Mouse (Mus musculus) midbrain, embryonic 10.5 days (tissue): ENCODE measurements around the gene Ccdc146. TPM values are rescaled to one million over a fixed set of nuclear protein-coding genes. Genes with fewer than 3 reads are reported as not detected.

Experiments
- DNase-seq: peaks from one replicate; pipeline ENCODE4 v3.0.0-alpha.2; 2017; ENCODE audit warnings: low spot score
- H3K27ac ChIP-seq: fragments of 300-500 bp; sonication (generic); replicated peaks from 2 replicates; pipeline ENCODE4 v1.5.1; 2016; ENCODE audit warnings: mild to moderate bottlenecking
- H3K27me3 ChIP-seq: fragments of 300-500 bp; sonication (generic); 2 replicates; pipeline ENCODE4 v1.6.1; 2016; ENCODE audit warnings: low read depth, mild to moderate bottlenecking; ENCODE audit not compliant: poor library complexity, severe bottlenecking
- H3K36me3 ChIP-seq: fragments of 300-500 bp; sonication (generic); 2 replicates; pipeline ENCODE4 v1.6.1; 2016; ENCODE audit warnings: mild to moderate bottlenecking, moderate library complexity
- H3K4me1 ChIP-seq: fragments of 300-500 bp; sonication (generic); 2 replicates; pipeline ENCODE4 v1.6.1; 2016
- H3K4me3 ChIP-seq: fragments of 300-500 bp; sonication (generic); 2 replicates; pipeline ENCODE4 v1.5.1; 2016; ENCODE audit warnings: mild to moderate bottlenecking, moderate library complexity
- H3K9me3 ChIP-seq: fragments of 300-500 bp; sonication (generic); replicated peaks from 2 replicates; pipeline ENCODE4 v1.6.1; 2016; ENCODE audit warnings: mild to moderate bottlenecking
- WGBS: fragments of 180-500 bp; shearing (Covaris S2); methylation state at CpG from one replicate; pipeline ENCODE4 v1.1.7; 2016; 5-methylcytosine and 5-hydroxymethylcytosine counted together
- polyA plus RNA-seq: library from polyadenylated mRNA; unstranded; fragments of >200 nt; fragmentation: Nextera tagmentation; extraction: Ambion mirVana; gene quantifications from 2 replicates; pipeline ENCODE4 v1.2.1, GENCODE M21; 2016

Ccdc146 gene
- polyA plus RNA-seq, 1 experiment from 2014 or later: 0.12 TPM

DNA sequence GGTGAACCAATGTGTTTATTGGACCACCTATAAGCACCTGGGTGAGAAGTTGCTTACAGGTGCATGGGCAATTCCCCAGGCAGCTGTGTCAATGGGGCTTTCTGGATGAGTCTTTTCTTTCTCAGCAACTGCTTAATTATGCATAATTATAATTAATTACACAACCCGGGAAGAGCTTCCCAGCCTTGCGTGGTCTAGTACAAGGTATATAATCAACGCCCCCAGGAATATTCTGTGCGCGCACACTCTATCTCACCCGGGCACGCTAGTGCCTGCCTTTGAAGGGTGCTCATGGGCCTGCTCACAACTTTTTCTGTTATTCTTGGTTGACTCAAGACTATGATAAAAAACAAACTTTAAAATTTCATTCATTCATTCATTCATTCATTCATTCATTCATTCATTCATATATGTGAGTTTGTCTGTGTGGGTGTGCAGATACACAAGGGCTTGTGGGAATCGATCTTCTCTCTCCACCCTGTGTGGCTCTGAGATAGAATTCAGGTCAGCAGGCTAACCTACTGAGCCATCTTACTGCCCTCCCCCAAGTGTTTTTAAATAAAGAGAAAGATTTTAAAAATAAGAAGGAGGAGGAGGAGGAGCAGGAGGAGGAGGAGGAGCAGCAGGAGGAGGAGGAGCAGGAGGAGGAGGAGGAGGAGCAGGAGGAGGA is 160.0 kb downstream of the Ccdc146 start:
- Histone ChIP-seq H3K9me3 (no peaks in the 10 kb centered on the region), H3K27ac (peak overlapping the region; percentile 87), H3K4me3 (no peak overlapping the region), H3K36me3 (no peaks in the 10 kb centered on the region), H3K27me3 (no peaks in the 10 kb centered on the region), H3K4me1 (peaks cover 35% of the 10 kb centered on the region)
- WGBS: 92% methylated on average over 8 of the region's 8 CpGs
- DNase-seq: no peak

DNA sequence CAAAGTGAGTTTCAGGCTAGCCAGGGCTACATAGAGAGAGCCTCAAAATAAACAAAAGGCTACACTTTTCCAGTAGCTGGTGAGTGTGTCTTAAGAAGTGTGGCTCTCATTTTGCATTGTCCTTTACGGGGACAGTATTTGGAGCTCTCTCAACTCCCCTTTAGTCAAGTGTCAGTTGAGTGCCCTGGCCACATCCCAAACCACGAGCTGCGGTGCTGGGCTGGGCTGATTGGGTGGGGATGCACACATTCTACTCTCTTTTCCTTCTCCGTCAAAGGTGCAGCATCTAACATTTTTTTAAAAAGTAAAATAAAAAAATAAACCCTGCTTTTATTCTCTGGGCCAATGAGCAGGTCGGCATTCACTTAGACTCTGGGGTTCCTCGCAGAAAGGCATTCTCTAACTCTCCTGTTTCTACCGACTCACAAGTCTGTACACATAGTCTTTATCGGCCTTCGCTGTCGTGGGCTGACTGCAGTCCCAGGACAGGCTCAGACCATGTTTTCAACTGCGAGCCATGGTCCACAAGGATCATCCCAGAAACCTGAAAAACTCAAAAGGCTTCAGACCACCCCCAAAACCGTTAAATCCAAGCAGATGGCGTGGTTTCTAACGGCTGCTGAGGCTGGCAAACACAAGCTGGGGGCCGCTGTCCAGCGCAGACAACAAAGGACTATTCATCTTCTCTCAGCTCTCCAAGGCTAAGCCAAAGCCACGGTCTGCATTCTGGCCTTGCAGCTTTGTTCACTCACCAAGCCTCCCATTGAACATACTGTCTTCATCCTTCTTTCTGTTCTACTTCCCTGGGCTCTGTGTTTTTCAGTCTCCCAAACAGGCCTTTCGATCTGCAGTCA is 161.0 kb downstream of the Ccdc146 start:
- DNase-seq: peak; percentile 75
- H3K9me3 ChIP-seq: no peaks in the 10 kb centered on the region
- 46% methylated on average over 18 of the region's 18 CpGs for WGBS

DNA sequence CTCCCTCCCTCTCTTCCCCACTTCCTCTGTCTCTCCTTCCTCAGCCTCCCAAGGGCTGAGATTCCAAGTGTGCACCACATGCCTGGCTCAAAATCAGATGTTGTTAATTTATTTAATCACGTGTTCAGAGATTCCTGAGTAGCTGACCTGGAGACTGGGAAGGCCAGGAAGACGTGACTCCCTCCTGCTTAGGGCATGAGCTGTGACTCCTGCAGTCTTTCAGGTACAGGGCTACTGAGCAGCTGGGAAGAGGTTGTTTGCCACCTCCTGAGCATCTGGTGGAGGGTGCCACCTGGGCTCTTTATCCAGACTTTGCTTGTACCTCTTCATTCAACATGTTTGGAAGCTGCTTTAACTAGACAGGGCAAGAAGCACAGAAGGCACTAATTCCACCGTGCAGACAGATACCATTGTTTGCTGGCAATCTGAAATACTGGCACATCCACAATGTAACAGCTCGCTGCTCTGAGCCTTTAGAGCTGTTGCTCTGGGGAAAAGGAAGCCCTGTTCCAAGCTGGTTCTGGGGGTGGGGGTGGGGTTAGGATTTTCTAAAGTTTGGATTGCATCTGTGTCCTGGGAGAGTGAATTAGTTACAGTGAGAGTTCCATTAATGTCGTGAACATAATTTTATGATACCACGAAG is 163.2 kb downstream of the Ccdc146 start:
- WGBS: 63% methylated on average over 6 of the region's 6 CpGs
- Histone ChIP-seq H3K36me3 (no peaks in the 10 kb centered on the region), H3K4me3 (no peak overlapping the region), H3K27ac (peak overlapping the region; percentile 87), H3K9me3 (no peaks in the 10 kb centered on the region), H3K27me3 (no peaks in the 10 kb centered on the region), H3K4me1 (peaks cover 35% of the 10 kb centered on the region)
- DNase-seq: no peak

More for the DNA sequence above, 161.0 kb downstream of the Ccdc146 start:
- peak overlapping the region; percentile 87 for H3K27ac ChIP-seq
- H3K4me3 ChIP-seq: no peak overlapping the region
- H3K4me1 ChIP-seq: peaks cover 35% of the 10 kb centered on the region
- H3K36me3 ChIP-seq: no peaks in the 10 kb centered on the region
- no peaks in the 10 kb centered on the region for H3K27me3 ChIP-seq

DNA sequence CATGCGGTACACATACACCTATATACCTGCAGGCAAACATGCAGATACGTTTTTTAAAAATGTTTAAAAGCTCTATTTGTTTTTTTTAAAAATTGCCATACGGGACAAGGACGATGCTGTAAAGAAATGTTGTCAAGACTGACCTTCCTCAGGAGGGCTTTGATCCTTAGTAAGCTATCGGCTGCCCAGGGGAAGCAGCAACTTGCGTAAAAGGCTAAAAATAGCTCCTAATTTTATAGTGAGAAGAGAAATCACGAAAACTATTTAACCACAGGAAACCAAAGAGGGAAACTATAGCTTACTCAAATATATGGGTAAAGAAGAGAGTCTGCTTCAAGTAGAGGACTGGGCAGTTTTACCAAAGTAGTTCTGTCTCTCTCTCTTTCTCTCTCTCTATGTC is 163.7 kb downstream of the Ccdc146 start:
- H3K4me3 ChIP-seq: no peak overlapping the region
- H3K27ac ChIP-seq: peak overlapping the region; percentile 87; the same call in 1 of the 2 replicates

DNA sequence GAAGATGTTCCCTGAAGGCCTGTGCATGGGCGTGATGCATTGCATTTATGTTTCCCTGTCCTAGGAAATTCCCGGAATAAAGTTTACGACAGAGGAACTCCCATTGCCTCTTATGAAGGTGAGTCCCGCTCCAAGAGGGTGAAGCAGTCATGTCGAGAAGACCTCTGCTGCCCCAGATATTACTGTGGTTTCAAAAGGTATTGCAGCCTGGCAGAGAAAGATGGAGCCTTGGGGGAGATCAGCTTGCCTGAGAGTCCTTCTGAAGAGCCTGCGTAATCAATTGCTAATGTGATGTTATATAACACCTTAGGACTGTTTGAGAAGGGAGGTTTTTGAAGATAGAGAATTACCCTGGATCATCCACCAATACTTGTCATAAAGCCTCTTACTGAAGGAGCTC is 166.7 kb downstream of the Ccdc146 start:
- no peaks in the 10 kb centered on the region for H3K36me3 ChIP-seq
- no peak for DNase-seq
- WGBS: 73% methylated on average over 6 of the region's 6 CpGs
- no peaks in the 10 kb centered on the region for H3K9me3 ChIP-seq
- no peaks in the 10 kb centered on the region for H3K27me3 ChIP-seq
- H3K27ac ChIP-seq: no peak overlapping the region
- H3K4me1 ChIP-seq: peaks cover 18% of the 10 kb centered on the region
- no peak overlapping the region for H3K4me3 ChIP-seq

More for the DNA sequence above, 163.7 kb downstream of the Ccdc146 start:
- H3K4me1 ChIP-seq: peaks cover 35% of the 10 kb centered on the region
- H3K36me3 ChIP-seq: no peaks in the 10 kb centered on the region
- no peak for DNase-seq
- no peaks in the 10 kb centered on the region for H3K9me3 ChIP-seq
- H3K27me3 ChIP-seq: no peaks in the 10 kb centered on the region
- WGBS: 77% methylated on average over 7 of the region's 7 CpGs

DNA sequence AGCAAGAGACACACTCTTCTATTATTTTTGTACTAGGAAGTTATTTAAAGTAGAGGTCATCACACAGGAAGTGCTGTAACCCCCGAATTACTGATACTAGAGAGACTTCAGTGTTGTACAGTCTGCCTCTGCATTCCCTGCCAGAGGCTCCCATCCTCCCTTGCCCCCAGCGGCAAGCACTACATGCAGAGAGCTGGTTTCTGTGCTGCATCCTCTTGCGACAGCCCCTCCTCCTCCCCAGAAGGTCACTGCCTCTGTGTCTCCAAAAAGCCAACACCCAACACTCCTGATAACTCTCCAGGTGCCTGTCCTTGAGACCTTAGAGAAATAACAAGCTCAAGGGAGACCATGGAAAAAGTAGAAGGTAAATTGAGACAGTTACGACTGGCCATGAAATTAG is 167.4 kb downstream of the Ccdc146 start:
- 76% methylated on average over 4 of the region's 4 CpGs for WGBS
- H3K9me3 ChIP-seq: no peaks in the 10 kb centered on the region
- no peaks in the 10 kb centered on the region for H3K36me3 ChIP-seq
- no peak for DNase-seq
- H3K27ac ChIP-seq: no peak overlapping the region
- H3K27me3 ChIP-seq: no peaks in the 10 kb centered on the region
- no peak overlapping the region for H3K4me3 ChIP-seq
- H3K4me1 ChIP-seq: peaks cover 11% of the 10 kb centered on the region

DNA sequence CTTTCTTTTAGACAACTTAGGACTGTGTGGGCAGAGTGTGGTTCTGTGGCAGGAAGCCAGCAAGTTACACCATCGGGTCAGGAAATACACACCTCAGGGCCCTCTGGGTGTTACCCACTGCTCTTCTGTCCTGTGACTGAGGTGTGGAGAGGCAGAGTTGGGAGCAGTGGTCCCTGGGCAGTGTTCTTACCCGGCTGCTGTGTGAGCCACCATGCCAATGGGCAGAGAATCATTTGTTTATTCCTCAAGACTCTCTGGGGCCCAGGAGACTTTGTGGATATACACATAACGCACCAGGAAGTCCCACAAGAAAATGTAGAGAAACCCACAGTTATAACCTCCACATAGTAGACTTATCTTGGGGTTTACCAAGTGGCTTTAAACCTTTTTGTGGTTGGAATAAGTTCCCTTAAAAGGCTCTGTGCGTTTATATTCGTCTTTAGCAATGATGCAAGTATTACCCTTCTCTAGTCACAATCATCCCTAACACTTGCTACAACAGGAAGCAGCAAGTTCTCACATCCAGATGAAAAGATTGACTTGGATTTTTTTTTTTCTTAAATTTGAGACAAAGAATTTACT is 168.8 kb downstream of the Ccdc146 start:
- Histone ChIP-seq H3K27ac (no peak overlapping the region), H3K36me3 (no peaks in the 10 kb centered on the region), H3K27me3 (no peaks in the 10 kb centered on the region), H3K4me1 (no peaks in the 10 kb centered on the region), H3K9me3 (no peaks in the 10 kb centered on the region), H3K4me3 (no peak overlapping the region)
- 86% methylated on average over 5 of the region's 5 CpGs for WGBS
- no peak for DNase-seq

DNA sequence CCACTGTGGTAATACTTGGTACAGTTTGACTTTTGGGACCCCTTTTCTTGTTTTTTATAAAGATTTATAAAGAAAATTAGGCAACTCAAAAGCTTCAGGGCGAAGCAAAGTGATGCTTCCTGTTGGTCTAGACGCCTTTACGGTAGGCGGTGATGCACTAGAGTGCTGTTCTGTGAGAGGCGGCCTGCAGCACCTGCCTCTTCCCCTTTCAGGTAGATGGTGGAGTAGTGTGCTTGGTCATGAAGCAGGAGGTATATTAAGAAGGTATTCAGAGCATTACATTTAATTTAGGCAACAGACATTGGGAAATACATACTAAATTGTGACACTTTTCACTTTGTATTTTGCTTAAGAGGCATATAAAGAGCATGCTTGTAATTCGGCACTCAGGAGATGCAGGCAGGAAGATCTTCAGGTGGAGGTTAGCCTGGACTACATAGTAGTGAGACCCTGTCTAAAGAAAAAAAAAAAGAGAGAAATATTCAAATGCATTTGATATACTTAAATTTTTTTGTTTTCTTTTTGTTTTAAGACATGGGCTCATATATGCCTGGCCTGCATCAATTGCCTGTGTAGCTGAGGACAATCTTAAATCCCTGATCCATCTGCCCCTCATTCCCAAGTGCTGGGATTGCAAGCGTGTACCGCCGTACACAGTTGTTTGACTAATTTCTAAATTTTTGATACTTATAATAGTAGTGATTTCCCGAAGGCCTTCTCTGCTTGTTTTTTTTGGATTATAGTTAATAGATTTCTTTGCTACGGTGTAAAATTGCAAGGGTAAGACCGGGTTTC is 169.5 kb downstream of the Ccdc146 start:
- WGBS: 93% methylated on average over 12 of the region's 12 CpGs
- Histone ChIP-seq H3K4me1 (no peaks in the 10 kb centered on the region), H3K27me3 (no peaks in the 10 kb centered on the region), H3K4me3 (no peak overlapping the region), H3K36me3 (no peaks in the 10 kb centered on the region), H3K9me3 (no peaks in the 10 kb centered on the region), H3K27ac (no peak overlapping the region)
- no peak for DNase-seq

DNA sequence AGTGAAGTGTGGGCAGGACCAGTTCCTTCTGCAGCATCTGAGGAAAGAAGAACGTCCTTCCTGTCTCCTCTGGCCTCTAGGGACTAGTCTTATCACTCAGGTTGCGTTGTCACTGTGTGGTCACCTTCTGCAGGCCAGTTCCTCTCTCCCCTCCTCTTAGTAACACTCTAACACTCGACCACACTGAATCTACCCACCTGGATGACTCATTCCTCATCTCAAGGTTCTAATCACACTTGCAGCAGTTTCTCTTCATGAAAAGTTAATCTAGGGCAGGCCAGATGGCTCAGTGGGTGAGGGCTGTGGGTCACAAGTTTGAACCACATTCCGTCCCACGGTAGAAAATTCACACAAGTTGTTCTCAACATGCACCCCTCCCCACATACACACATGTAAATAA is 175.6 kb downstream of the Ccdc146 start:
- 77% methylated on average over 5 of the region's 5 CpGs for WGBS
- H3K27ac ChIP-seq: no peak overlapping the region
- no peaks in the 10 kb centered on the region for H3K9me3 ChIP-seq
- no peaks in the 10 kb centered on the region for H3K27me3 ChIP-seq
- no peak for DNase-seq
- H3K4me1 ChIP-seq: 0 out of 2 replicates have a peak, but pooled peaks cover 3% of the 10 kb centered on the region
- H3K4me3 ChIP-seq: no peak overlapping the region
- H3K36me3 ChIP-seq: no peaks in the 10 kb centered on the region

DNA sequence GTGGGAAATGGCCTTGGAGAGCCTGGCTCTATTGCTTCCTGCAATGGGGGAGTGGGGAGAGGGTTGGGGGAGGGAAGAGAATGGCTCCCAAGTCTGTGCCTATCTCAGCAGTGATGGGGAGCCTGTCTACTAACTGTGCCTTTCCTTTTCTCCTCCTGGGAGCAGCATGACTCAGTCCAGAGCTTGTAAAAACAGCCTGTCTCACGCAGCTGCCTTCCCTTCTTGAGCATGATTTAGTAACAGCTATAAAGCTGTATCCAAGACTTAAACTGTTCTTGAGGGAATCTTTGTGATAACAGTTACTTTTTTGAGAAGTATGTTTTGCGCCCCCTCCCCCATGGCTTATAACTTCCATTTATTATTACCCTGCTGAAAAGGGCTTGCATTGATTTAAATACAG is 176.6 kb downstream of the Ccdc146 start:
- Histone ChIP-seq H3K9me3 (no peaks in the 10 kb centered on the region; the same call in 1 of the 2 replicates), H3K4me3 (no peak overlapping the region), H3K27me3 (no peaks in the 10 kb centered on the region), H3K27ac (no peak overlapping the region), H3K4me1 (0 out of 2 replicates have a peak, but pooled peaks cover 3% of the 10 kb centered on the region), H3K36me3 (no peaks in the 10 kb centered on the region)
- 84% methylated on average over 2 of the region's 2 CpGs for WGBS
- no peak for DNase-seq

DNA sequence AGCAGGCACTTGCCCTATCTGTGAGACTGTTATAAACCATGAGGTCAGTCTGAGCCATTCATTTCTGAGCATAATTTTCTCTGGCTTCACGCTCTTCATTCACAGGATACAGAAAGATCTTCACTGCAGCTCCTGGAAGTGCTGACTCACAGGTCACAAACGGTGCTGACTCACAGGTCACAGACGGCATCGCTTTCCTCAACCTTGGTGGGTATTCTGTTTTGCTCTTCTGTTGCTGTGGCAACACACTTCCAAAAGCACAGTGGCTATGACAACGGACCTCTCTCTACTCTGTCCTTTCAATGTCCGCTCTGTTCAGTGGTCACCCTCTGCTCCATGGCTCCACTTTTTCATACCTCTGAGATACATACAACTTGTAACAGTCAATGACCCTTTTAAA is 177.7 kb downstream of the Ccdc146 start:
- Histone ChIP-seq H3K27ac (no peak overlapping the region), H3K4me1 (0 out of 2 replicates have a peak, but pooled peaks cover 3% of the 10 kb centered on the region), H3K9me3 (no peaks in the 10 kb centered on the region; the same call in 1 of the 2 replicates), H3K27me3 (no peaks in the 10 kb centered on the region), H3K36me3 (no peaks in the 10 kb centered on the region), H3K4me3 (no peak overlapping the region)
- DNase-seq: no peak
- WGBS: 93% methylated on average over 6 of the region's 6 CpGs

DNA sequence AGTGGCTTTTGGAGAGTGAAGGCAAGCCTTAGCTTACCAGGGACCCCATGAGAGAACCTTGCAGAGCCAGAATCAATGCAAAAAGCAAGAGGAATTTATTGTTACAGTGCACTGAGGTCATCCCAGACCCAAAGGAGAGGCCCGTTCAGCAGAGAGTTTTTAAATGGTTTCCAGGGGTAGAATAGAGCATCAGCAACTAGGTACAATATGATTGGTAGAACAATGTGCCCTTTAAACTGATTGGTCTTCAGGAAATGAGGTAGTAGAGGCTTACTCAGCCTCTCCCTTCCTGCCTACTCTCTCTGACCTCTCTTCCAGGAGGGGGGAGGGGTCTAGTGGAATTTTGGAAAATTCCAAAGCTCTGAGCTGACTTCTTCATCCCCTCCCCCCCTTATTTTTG is 179.2 kb downstream of the Ccdc146 start:
- Histone ChIP-seq H3K36me3 (no peaks in the 10 kb centered on the region), H3K4me1 (0 out of 2 replicates have a peak, but pooled peaks cover 3% of the 10 kb centered on the region), H3K9me3 (no peaks in the 10 kb centered on the region; the same call in 1 of the 2 replicates), H3K27ac (no peak overlapping the region), H3K4me3 (no peak overlapping the region), H3K27me3 (no peaks in the 10 kb centered on the region)
- WGBS: 77% methylated on average over 1 of the region's 1 CpGs
- DNase-seq: no peak
